Mouse (Mus musculus): ENCODE results near the gene Rbfox3.
"Not testable (repeated sequence)": the region's sequence is repeated elsewhere in the genome, so short reads cannot be mapped to it uniquely, and the experiment has no call there.

DNA sequence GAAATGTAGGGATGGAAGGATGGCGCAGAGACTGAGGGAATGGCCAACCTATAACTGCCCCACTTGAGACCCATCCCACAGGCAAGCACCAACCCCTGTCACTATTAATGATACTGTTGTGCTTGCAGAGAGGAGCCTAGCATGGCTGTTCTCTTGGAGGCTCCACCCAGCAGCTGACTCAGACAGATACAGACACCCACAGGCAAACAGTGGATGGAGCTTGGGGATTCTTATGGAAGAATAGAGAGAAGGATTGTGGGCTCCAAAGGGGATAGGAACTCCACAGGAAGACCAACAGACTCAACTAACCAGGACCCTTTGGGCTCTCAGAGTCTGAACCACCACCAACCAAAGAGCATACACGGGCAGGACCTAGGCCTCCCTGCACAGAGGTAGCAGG, 136.6 kb downstream of the Rbfox3 start:
- TF ChIP-seq CTCF (IDR thresholded peaks at IDR 0.05; ENCODE audit: low read depth, low read length); POLR2A (IDR thresholded peaks at IDR 0.05; ENCODE audit: borderline replicate concordance, low read depth, low read length): not testable (repeated sequence)

Data from bone marrow macrophage, adult 2 months (primary cell).